In genomic region chr2:12001938-12002899, GRCm38 (mm10) we compare ENCODE assay signal across 9 mouse cellular contexts.
DNase-seq lines count a peak whose midpoint lies in the region; ATAC-seq and TF ChIP-seq lines count a peak whose summit lies in the region.
"Had no signal": no experiment of that assay in that cellular context is flagged by ENCODE, and none has a peak within 500 bp of the region (broad histone marks: within the 10 kb centered on the region; RNA-seq: fewer than 3 reads in every experiment).

No protein-coding gene starts in this region.

- H3K27me3 ChIP-seq in liver, adult 2 months (ENCODE audit: control insufficient read depth, insufficient read depth, low read length), result no peaks in the 10 kb centered on the region
- no peaks in the 10 kb centered on the region for H3K27me3 ChIP-seq in liver, embryonic 11.5 days (replicated peaks; ENCODE audit: control insufficient read depth, insufficient read depth, low read length)
- H3K27me3 ChIP-seq in forebrain, embryonic 15.5 days, result no peaks in the 10 kb centered on the region
- H3K27me3 ChIP-seq: heart, embryonic 15.5 days had no signal

- peaks cover 2% of the 10 kb centered on the region; the same call in 1 of the 2 replicates for H3K4me1 ChIP-seq in liver, adult 2 months (ENCODE audit: control insufficient read depth, insufficient read depth, low read length)
- no peaks in the 10 kb centered on the region for H3K4me1 ChIP-seq in liver, embryonic 11.5 days (replicated peaks; ENCODE audit: control insufficient read depth, insufficient read depth, low read length)
- no peaks in the 10 kb centered on the region for H3K4me1 ChIP-seq in forebrain, embryonic 15.5 days
- H3K4me1 ChIP-seq: heart, embryonic 15.5 days had no signal

- peak; percentile 56 for TF ChIP-seq CTCF in liver, adult 2 months (IDR thresholded peaks at IDR 0.05; ENCODE audit: low read depth, low read length)

- no peaks in the 10 kb centered on the region for H3K79me2 ChIP-seq in liver, adult 2 months (ENCODE audit: control insufficient read depth, insufficient read depth, low read length)

- H3K27ac ChIP-seq in liver, adult 2 months (replicated peaks; ENCODE audit: insufficient read depth, low read depth, low read length), result no peak overlapping the region
- H3K27ac ChIP-seq in liver, embryonic 11.5 days (ENCODE audit: low read depth, low read length), result no peak overlapping the region
- H3K27ac ChIP-seq in forebrain, embryonic 15.5 days (replicated peaks), result no peak overlapping the region
- H3K27ac ChIP-seq: heart, embryonic 15.5 days had no signal

- H3K4me2 ChIP-seq in liver, embryonic 11.5 days, result no peak overlapping the region
- no peak overlapping the region for H3K4me2 ChIP-seq in forebrain, embryonic 15.5 days (replicated peaks)
- H3K4me2 ChIP-seq: heart, embryonic 15.5 days had no signal

- DNase-seq in adrenal gland, postnatal 10 days, result peak; percentile 16
- no peak for DNase-seq in adrenal gland, adult 18-20 months (ENCODE audit: low spot score in 2 of 2)
- peak; percentile 53 for DNase-seq in liver, adult 2 months (ENCODE audit: extremely low read depth, low read depth, low spot score)
- DNase-seq in liver, embryonic 11.5 days (ENCODE audit: low spot score), result no peak
- peak; percentile 76 for DNase-seq in mesoderm, embryonic 11.5 days (ENCODE audit: low read depth, low spot score)
- DNase-seq in thymus, postnatal 10 days (ENCODE audit: low spot score in 2 of 2), result no peak

- 31% methylated on average over 24 of the region's 24 CpGs for WGBS in liver, adult 2 months
- WGBS in liver, embryonic 11.5 days, result 29% methylated on average over 24 of the region's 24 CpGs
- 35% methylated on average over 24 of the region's 24 CpGs for WGBS in forebrain, embryonic 15.5 days

- no peak for TF ChIP-seq POLR2A in liver, adult 2 months (IDR thresholded peaks at IDR 0.05; ENCODE audit: extremely low read depth, insufficient read depth, low read length)

- no peak overlapping the region for H3K9ac ChIP-seq in liver, adult 2 months (ENCODE audit: low read depth, low read length)
- H3K9ac ChIP-seq in liver, embryonic 11.5 days (ENCODE audit: low read depth, low read length), result no peak overlapping the region
- H3K9ac ChIP-seq in forebrain, embryonic 15.5 days (replicated peaks), result no peak overlapping the region
- H3K9ac ChIP-seq: heart, embryonic 15.5 days had no signal

- H3K9me3 ChIP-seq in liver, embryonic 11.5 days (ENCODE audit: control insufficient read depth, low read length), result no peaks in the 10 kb centered on the region
- H3K9me3 ChIP-seq in forebrain, embryonic 15.5 days, result no peaks in the 10 kb centered on the region
- H3K9me3 ChIP-seq: heart, embryonic 15.5 days had no signal

- no peaks in the 10 kb centered on the region for H3K36me3 ChIP-seq in liver, adult 2 months (ENCODE audit: control insufficient read depth, insufficient read depth, low read length)
- no peaks in the 10 kb centered on the region for H3K36me3 ChIP-seq in liver, embryonic 11.5 days (ENCODE audit: control insufficient read depth, insufficient read depth, low read length)
- no peaks in the 10 kb centered on the region for H3K36me3 ChIP-seq in forebrain, embryonic 15.5 days
- H3K36me3 ChIP-seq: heart, embryonic 15.5 days had no signal

- H3K4me3 ChIP-seq in liver, adult 2 months (ENCODE audit: insufficient read depth, low read depth, low read length), result no peak overlapping the region
- H3K4me3 ChIP-seq in liver, embryonic 11.5 days (ENCODE audit: low read depth, low read length), result no peak overlapping the region
- no peak overlapping the region for H3K4me3 ChIP-seq in forebrain, embryonic 15.5 days
- H3K4me3 ChIP-seq: heart, embryonic 15.5 days had no signal

- no peak for ATAC-seq in liver, embryonic 11.5 days (replicated peaks; ENCODE audit: low FRiP score)
- ATAC-seq in forebrain, embryonic 15.5 days (replicated peaks), result peak; percentile 86
- no peak for ATAC-seq in erythroid progenitor cell, adult 5-6 weeks (replicated peaks; ENCODE audit: low FRiP score, poor library complexity, severe bottlenecking)

Comparison
In these comparisons a context has a peak if more than half of its experiments do, and no peak if none do; other contexts are left out.
1. DNase-seq: peak in adrenal gland, postnatal 10 days (single experiment), liver, adult 2 months (single experiment) and mesoderm, embryonic 11.5 days (single experiment); none in adrenal gland, adult 18-20 months (0 of 2), liver, embryonic 11.5 days (single experiment) and thymus, postnatal 10 days (0 of 2).